ENCODE assay signal across 8 mouse cellular contexts in the genomic region with DNA sequence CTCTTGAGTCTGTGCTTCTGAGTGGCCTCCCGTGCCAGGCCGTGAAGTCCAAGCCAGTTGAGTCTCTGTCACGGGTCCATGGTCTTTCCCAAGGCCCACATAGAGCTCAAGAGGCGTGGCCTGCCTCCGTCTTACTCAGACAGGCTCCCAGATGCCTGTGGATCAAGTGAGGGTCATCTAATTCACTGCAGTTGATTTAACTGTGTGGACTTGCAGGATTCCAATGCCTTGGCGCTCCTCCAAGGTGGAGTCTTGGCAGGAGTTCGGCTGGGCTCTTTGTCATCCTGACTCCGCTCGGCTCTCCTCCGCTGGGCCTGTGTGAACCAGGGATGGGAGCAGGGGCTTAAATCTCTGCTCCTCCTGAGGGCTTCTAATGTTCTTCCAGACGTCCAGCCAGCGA.
DNase-seq lines count a peak whose midpoint lies in the region; ATAC-seq and TF ChIP-seq lines count a peak whose summit lies in the region.

No protein-coding gene starts in this region.

- WGBS in limb, embryonic 13.5 days: 51% methylated on average over 12 of the region's 12 CpGs
- 91% methylated on average over 12 of the region's 12 CpGs for WGBS in limb, embryonic 10.5 days
- WGBS in heart, embryonic 12.5 days: 57% methylated on average over 12 of the region's 12 CpGs
- WGBS in kidney, postnatal 0 days: 17% methylated on average over 12 of the region's 12 CpGs

- TF ChIP-seq CTCF in kidney, postnatal 0 days (IDR thresholded peaks at IDR 0.05; ENCODE audit: low read depth): no peak

- ATAC-seq in limb, embryonic 13.5 days (ENCODE audit: low FRiP score, low read depth): peak; percentile 74; the same call in 1 of the 2 replicates
- ATAC-seq in heart, embryonic 12.5 days (ENCODE audit: insufficient number of reproducible peaks, low FRiP score): peak; percentile 57; the same call in 1 of the 2 replicates
- peak; percentile 65; the same call in 1 of the 2 replicates for ATAC-seq in kidney, postnatal 0 days (replicated peaks; ENCODE audit: low FRiP score, low read depth)

- H3K4me3 ChIP-seq in limb, embryonic 13.5 days: no peak overlapping the region
- H3K4me3 ChIP-seq in limb, embryonic 10.5 days: no peak overlapping the region
- H3K4me3 ChIP-seq in heart, embryonic 12.5 days: no peak overlapping the region
- H3K4me3 ChIP-seq in kidney, postnatal 0 days (replicated peaks; ENCODE audit: low read depth, low read length): no peak overlapping the region

- H3K27ac ChIP-seq in limb, embryonic 13.5 days: 0 out of 2 replicates have a peak overlapping the region, but pooled peaks have one; percentile 16
- H3K27ac ChIP-seq in limb, embryonic 10.5 days: no peak overlapping the region
- peak overlapping the region; percentile 22; the same call in 1 of the 2 replicates for H3K27ac ChIP-seq in heart, embryonic 12.5 days (ENCODE audit: poor library complexity, severe bottlenecking)
- H3K27ac ChIP-seq in kidney, postnatal 0 days: peak overlapping the region; percentile 43; the same call in 1 of the 2 replicates

- peak overlapping the region; percentile 1; the same call in 1 of the 2 replicates for H3K4me2 ChIP-seq in limb, embryonic 13.5 days (replicated peaks)
- no peak overlapping the region for H3K4me2 ChIP-seq in heart, embryonic 12.5 days
- 0 out of 2 replicates have a peak overlapping the region, but pooled peaks have one; percentile 4 for H3K4me2 ChIP-seq in kidney, postnatal 0 days (ENCODE audit: low read length)

- H3K4me1 ChIP-seq in limb, embryonic 13.5 days: peaks cover 18% of the 10 kb centered on the region
- H3K4me1 ChIP-seq in limb, embryonic 10.5 days: peaks cover 8% of the 10 kb centered on the region
- peaks cover 15% of the 10 kb centered on the region for H3K4me1 ChIP-seq in heart, embryonic 12.5 days (replicated peaks)
- H3K4me1 ChIP-seq in kidney, postnatal 0 days (replicated peaks; ENCODE audit: insufficient read depth, low read length): peaks cover 14% of the 10 kb centered on the region

- H3K36me3 ChIP-seq in limb, embryonic 13.5 days: peaks cover 84% of the 10 kb centered on the region
- H3K36me3 ChIP-seq in limb, embryonic 10.5 days: peaks cover 92% of the 10 kb centered on the region
- H3K36me3 ChIP-seq in heart, embryonic 12.5 days: peaks cover 42% of the 10 kb centered on the region
- peaks cover 28% of the 10 kb centered on the region for H3K36me3 ChIP-seq in kidney, postnatal 0 days (ENCODE audit: insufficient read depth, low read length)

- H3K9ac ChIP-seq in limb, embryonic 13.5 days: 0 out of 2 replicates have a peak overlapping the region, but pooled peaks have one; percentile 27
- no peak overlapping the region for H3K9ac ChIP-seq in heart, embryonic 12.5 days
- H3K9ac ChIP-seq in kidney, postnatal 0 days (ENCODE audit: low read depth, low read length): no peak overlapping the region

- H3K9me3 ChIP-seq in limb, embryonic 13.5 days: peaks cover 18% of the 10 kb centered on the region
- H3K9me3 ChIP-seq in limb, embryonic 10.5 days (replicated peaks): peaks cover 4% of the 10 kb centered on the region; the same call in 1 of the 2 replicates
- H3K9me3 ChIP-seq in heart, embryonic 12.5 days (replicated peaks): peaks cover 12% of the 10 kb centered on the region
- peaks cover under 1% of the 10 kb centered on the region; the same call in 1 of the 2 replicates for H3K9me3 ChIP-seq in kidney, postnatal 0 days (replicated peaks; ENCODE audit: low read length)

- H3K27me3 ChIP-seq in limb, embryonic 13.5 days: no peaks in the 10 kb centered on the region
- H3K27me3 ChIP-seq in limb, embryonic 10.5 days (ENCODE audit: low read depth, poor library complexity, severe bottlenecking): no peaks in the 10 kb centered on the region
- H3K27me3 ChIP-seq in heart, embryonic 12.5 days (replicated peaks): no peaks in the 10 kb centered on the region
- H3K27me3 ChIP-seq in kidney, postnatal 0 days (ENCODE audit: insufficient read depth, low read length): no peaks in the 10 kb centered on the region

- DNase-seq in limb, embryonic 10.5 days (ENCODE audit: low spot score): no peak
- peak; percentile 14 for DNase-seq in cerebellum, adult 11-12 months
- DNase-seq in kidney, postnatal 0 days (ENCODE audit: low spot score): peak; percentile 90
- DNase-seq in lung, postnatal 36 days: peak; percentile 89
- DNase-seq in testis, postnatal 10 days (ENCODE audit: low spot score): peak; percentile 87
- no peak for DNase-seq in thymus, adult 18-20 months

Comparison
In these comparisons a context has a peak if more than half of its experiments do, and no peak if none do; other contexts are left out.
1. DNase-seq: peak in cerebellum, adult 11-12 months (single experiment), kidney, postnatal 0 days (single experiment), lung, postnatal 36 days (single experiment) and testis, postnatal 10 days (single experiment); none in limb, embryonic 10.5 days (single experiment) and thymus, adult 18-20 months (0 of 2).
2. Peak in every context shown above with its lines, with median percentiles within 50 percentile points of each other: ATAC-seq.